Mouse (Mus musculus): ENCODE data around the gene Srpk1.
"Not testable (repeated sequence)": the region's sequence is repeated elsewhere in the genome, so short reads cannot be mapped to it uniquely, and the experiment has no call there.

The Srpk1 gene

GRCm38 (mm10) chr17:28557772-28558171 lies 64.7 kb downstream of the Srpk1 start:
- DNase-seq (ENCODE audit: extremely low read depth, low read depth), result no peak

- no peak for DNase-seq (ENCODE audit: extremely low read depth, low read depth)
Measured at GRCm38 (mm10) chr17:28556635-28557396, 65.7 kb downstream of the Srpk1 start.

- DNase-seq (ENCODE audit: extremely low read depth, low read depth), result not testable (repeated sequence)
Measured at GRCm38 (mm10) chr17:28554021-28554420, 68.5 kb downstream of the Srpk1 start.

GRCm38 (mm10) chr17:28553040-28553793 lies 69.3 kb downstream of the Srpk1 start:
- DNase-seq (ENCODE audit: extremely low read depth, low read depth), result peak; percentile 40

GRCm38 (mm10) chr17:28549111-28549510 lies 73.4 kb downstream of the Srpk1 start, which contains the start of gene Clpsl2:
Gene Clpsl2, plus strand, starts transcription at chr17:28549411.
- DNase-seq (ENCODE audit: extremely low read depth, low read depth), result no peak

GRCm38 (mm10) chr17:28548550-28548949 lies 74.0 kb downstream of the Srpk1 start:
- no peak for DNase-seq (ENCODE audit: extremely low read depth, low read depth)

GRCm38 (mm10) chr17:28546925-28547324 lies 75.6 kb downstream of the Srpk1 start:
- no peak for DNase-seq (ENCODE audit: extremely low read depth, low read depth)

GRCm38 (mm10) chr17:28537881-28538280 lies 84.6 kb downstream of the Srpk1 start:
- DNase-seq (ENCODE audit: extremely low read depth, low read depth), result no peak
